Mouse (Mus musculus): ENCODE data around the gene Carmil1.

- TF ChIP-seq POLR2A (IDR thresholded peaks at IDR 0.05; ENCODE audit: insufficient read depth, low read depth, low read length): no peak
- TF ChIP-seq CTCF (IDR thresholded peaks at IDR 0.05): no peak
- no peak for TF ChIP-seq EP300 (IDR thresholded peaks at IDR 0.05; ENCODE audit: insufficient read depth, low read depth, low read length)
Observed at GRCm38 (mm10) chr13:24187026-24187425, 93.6 kb downstream of the Carmil1 start.
